Mouse (Mus musculus): ENCODE data around the gene Actr10. TPM values are rescaled to one million over a fixed set of nuclear protein-coding genes. Genes with fewer than 3 reads are reported as not detected.
A peak's percentile ranks its signal among the peaks of the same experiment; 100 is the strongest.

The Actr10 gene
- polyA plus RNA-seq, 1 experiment from 2014 or later, result 226 TPM

DNA sequence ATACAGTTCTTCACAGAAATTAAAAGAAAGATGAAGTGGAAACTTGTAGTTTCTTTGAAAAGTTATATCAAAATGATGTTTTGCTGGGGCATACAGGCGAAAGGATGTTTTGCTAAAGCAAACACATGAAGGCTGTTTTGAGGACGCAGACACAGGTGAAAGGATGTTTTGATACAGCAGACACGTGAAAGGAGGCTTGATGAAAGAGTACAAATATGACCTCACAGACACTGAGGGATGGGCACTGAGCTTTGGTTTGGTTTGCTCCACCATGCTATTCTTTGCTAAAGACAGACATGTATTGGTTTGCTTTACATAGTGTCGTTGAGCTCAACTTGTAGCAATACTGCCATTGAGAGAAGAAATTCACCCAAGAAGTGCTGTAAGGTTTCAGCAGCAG, 7.9 kb upstream of the Actr10 start:
- no peaks in the 10 kb centered on the region for H3K9me3 ChIP-seq (ENCODE audit: control insufficient read depth, low read depth, low read length)
- no peaks in the 10 kb centered on the region for H3K36me3 ChIP-seq (ENCODE audit: control insufficient read depth, insufficient read depth, low read length)
- no peak overlapping the region for H3K9ac ChIP-seq (replicated peaks; ENCODE audit: low read depth, low read length)
- 79% methylated on average over 4 of the region's 4 CpGs for WGBS
- no peaks in the 10 kb centered on the region for H3K4me1 ChIP-seq (ENCODE audit: control insufficient read depth, insufficient read depth, low read length)
- H3K4me3 ChIP-seq (ENCODE audit: low read depth, low read length), result no peak overlapping the region
- ATAC-seq (ENCODE audit: insufficient number of reproducible peaks, insufficient read depth, low FRiP score, low read depth), result no peak
- H3K27me3 ChIP-seq (ENCODE audit: control insufficient read depth, insufficient read depth, low read length), result no peaks in the 10 kb centered on the region
- no peak overlapping the region for H3K27ac ChIP-seq (ENCODE audit: low read length)
- H3K4me2 ChIP-seq (replicated peaks; ENCODE audit: low read depth, low read length), result no peak overlapping the region

DNA sequence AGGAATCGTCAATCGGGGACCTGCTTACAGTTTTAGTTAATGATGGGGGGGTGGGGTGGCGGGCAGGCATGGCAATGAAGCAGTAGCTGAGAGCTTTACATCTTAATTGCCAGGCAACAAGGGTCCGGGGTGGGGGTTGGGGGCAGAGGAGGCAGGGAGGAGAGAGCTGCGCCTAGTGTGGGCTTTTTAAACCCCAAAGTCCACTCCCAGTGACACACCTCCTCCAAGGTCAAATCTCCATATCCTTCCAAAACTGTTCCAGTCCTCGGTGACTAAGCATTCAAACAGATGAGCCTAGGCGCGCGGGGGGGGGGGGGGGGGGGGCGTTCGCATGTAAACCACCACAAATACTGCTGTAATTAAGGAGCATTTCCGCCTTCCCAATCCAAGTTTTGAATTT, 507 bp upstream of the Actr10 start:
- H3K4me1 ChIP-seq (ENCODE audit: control insufficient read depth, insufficient read depth, low read length), result 0 out of 2 replicates have a peak, but pooled peaks cover 2% of the 10 kb centered on the region
- H3K4me2 ChIP-seq (replicated peaks; ENCODE audit: low read depth, low read length), result peak overlapping the region; percentile 40
- H3K4me3 ChIP-seq (ENCODE audit: low read depth, low read length), result peak overlapping the region; percentile 88
- no peaks in the 10 kb centered on the region for H3K36me3 ChIP-seq (ENCODE audit: control insufficient read depth, insufficient read depth, low read length)
- H3K27me3 ChIP-seq (ENCODE audit: control insufficient read depth, insufficient read depth, low read length), result no peaks in the 10 kb centered on the region
- ATAC-seq (ENCODE audit: insufficient number of reproducible peaks, insufficient read depth, low FRiP score, low read depth), result peak; percentile 1; the same call in 1 of the 2 replicates
- peak overlapping the region; percentile 82 for H3K9ac ChIP-seq (replicated peaks; ENCODE audit: low read depth, low read length)
- WGBS, result 23% methylated on average over 11 of the region's 12 CpGs
- H3K27ac ChIP-seq (ENCODE audit: low read length), result peak overlapping the region; percentile 85
- H3K9me3 ChIP-seq (ENCODE audit: control insufficient read depth, low read depth, low read length), result no peaks in the 10 kb centered on the region

DNA sequence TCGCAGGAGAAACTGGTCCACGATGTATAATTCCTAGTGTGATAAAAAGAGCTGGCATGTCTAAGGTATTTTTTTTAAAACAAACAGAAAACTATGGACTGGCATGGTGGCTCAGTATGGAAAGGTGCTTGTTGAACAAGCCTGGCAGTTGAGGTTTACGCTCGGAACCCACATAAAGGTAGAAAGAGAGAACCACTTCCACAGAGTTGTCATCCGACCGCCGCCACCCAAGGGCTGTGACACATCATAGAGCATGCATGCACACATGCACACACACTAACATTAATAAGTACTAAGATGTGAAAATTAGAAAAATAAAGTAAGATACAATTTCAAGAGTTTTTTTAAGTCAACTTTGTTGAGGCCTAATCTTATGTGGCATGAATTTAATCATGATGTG, 3.1 kb downstream of the Actr10 start:
- H3K9ac ChIP-seq (replicated peaks; ENCODE audit: low read depth, low read length), result no peak overlapping the region
- H3K9me3 ChIP-seq (ENCODE audit: control insufficient read depth, low read depth, low read length), result no peaks in the 10 kb centered on the region
- ATAC-seq (ENCODE audit: insufficient number of reproducible peaks, insufficient read depth, low FRiP score, low read depth), result no peak
- H3K27ac ChIP-seq (ENCODE audit: low read length), result no peak overlapping the region
- no peak overlapping the region for H3K4me3 ChIP-seq (ENCODE audit: low read depth, low read length)
- no peaks in the 10 kb centered on the region for H3K27me3 ChIP-seq (ENCODE audit: control insufficient read depth, insufficient read depth, low read length)
- 96% methylated on average over 7 of the region's 7 CpGs for WGBS
- H3K4me2 ChIP-seq (replicated peaks; ENCODE audit: low read depth, low read length), result no peak overlapping the region
- H3K4me1 ChIP-seq (ENCODE audit: control insufficient read depth, insufficient read depth, low read length), result 0 out of 2 replicates have a peak, but pooled peaks cover 2% of the 10 kb centered on the region
- peaks cover 17% of the 10 kb centered on the region; the same call in 1 of the 2 replicates for H3K36me3 ChIP-seq (ENCODE audit: control insufficient read depth, insufficient read depth, low read length)

DNA sequence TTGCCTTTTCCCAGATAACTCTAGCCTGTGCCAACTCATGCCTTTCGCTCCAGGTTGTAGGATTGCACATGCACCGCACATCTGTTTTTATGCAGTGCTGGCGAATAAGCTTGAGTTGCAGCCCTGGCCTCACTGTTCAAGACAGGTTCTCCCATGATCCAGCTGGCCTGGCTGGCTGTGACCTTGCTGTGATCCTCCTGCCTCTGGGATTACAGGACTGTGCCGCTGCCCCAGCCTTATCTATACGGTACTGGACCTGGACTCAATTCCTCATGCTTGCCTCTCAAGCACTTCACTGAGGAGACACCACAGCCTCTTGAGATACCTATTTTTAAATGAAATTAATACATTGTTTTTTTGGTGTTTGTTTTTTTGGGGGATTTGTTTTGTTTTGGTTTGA, 6.5 kb downstream of the Actr10 start:
- H3K27me3 ChIP-seq (ENCODE audit: control insufficient read depth, insufficient read depth, low read length), result no peaks in the 10 kb centered on the region
- 90% methylated on average over 5 of the region's 5 CpGs for WGBS
- peaks cover 38% of the 10 kb centered on the region; the same call in 1 of the 2 replicates for H3K36me3 ChIP-seq (ENCODE audit: control insufficient read depth, insufficient read depth, low read length)
- H3K4me1 ChIP-seq (ENCODE audit: control insufficient read depth, insufficient read depth, low read length), result no peaks in the 10 kb centered on the region
- no peak overlapping the region for H3K4me3 ChIP-seq (ENCODE audit: low read depth, low read length)
- H3K4me2 ChIP-seq (replicated peaks; ENCODE audit: low read depth, low read length), result no peak overlapping the region
- H3K9me3 ChIP-seq (ENCODE audit: control insufficient read depth, low read depth, low read length), result no peaks in the 10 kb centered on the region
- H3K9ac ChIP-seq (replicated peaks; ENCODE audit: low read depth, low read length), result no peak overlapping the region
- H3K27ac ChIP-seq (ENCODE audit: low read length), result no peak overlapping the region
- no peak for ATAC-seq (ENCODE audit: insufficient number of reproducible peaks, insufficient read depth, low FRiP score, low read depth)

DNA sequence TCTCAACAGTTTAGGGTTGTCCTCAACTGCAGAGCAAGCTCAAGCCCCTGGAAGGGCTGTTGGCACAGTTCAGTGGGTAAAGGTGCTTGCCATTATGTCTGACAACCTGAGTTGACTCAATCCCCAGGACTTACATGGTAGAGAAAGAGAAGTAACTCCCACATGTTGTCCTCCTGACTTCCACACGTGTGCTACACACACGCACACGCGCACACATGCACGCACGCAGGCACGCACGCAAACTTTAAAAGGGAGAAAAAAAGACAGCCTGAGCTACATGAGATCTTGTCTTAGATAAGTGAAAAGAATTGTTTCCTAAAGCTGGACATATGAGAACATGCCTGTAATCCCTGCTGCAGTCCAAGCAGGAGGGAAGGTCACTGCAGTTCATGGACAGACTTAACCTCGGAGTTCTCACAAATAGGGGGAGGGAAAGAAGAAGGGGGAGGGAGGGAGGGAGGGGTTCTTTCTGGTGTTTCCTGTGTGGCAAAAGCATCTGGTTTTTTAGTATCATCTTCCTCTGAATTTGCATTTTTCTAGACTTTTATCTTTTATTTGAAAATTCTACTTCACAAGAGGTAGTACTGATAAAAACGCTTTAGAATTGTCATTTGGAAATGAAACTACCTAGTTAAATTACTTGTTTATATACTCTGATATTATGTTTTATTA, 9.1 kb downstream of the Actr10 start:
- H3K9ac ChIP-seq (replicated peaks; ENCODE audit: low read depth, low read length), result no peak overlapping the region
- WGBS, result 93% methylated on average over 10 of the region's 10 CpGs
- H3K4me3 ChIP-seq (ENCODE audit: low read depth, low read length), result no peak overlapping the region
- H3K27me3 ChIP-seq (ENCODE audit: control insufficient read depth, insufficient read depth, low read length), result no peaks in the 10 kb centered on the region
- no peaks in the 10 kb centered on the region for H3K4me1 ChIP-seq (ENCODE audit: control insufficient read depth, insufficient read depth, low read length)
- H3K4me2 ChIP-seq (replicated peaks; ENCODE audit: low read depth, low read length), result no peak overlapping the region
- ATAC-seq (ENCODE audit: insufficient number of reproducible peaks, insufficient read depth, low FRiP score, low read depth), result no peak
- H3K36me3 ChIP-seq (ENCODE audit: control insufficient read depth, insufficient read depth, low read length), result peaks cover 43% of the 10 kb centered on the region; the same call in 1 of the 2 replicates
- H3K9me3 ChIP-seq (ENCODE audit: control insufficient read depth, low read depth, low read length), result no peaks in the 10 kb centered on the region
- no peak overlapping the region for H3K27ac ChIP-seq (ENCODE audit: low read length)

DNA sequence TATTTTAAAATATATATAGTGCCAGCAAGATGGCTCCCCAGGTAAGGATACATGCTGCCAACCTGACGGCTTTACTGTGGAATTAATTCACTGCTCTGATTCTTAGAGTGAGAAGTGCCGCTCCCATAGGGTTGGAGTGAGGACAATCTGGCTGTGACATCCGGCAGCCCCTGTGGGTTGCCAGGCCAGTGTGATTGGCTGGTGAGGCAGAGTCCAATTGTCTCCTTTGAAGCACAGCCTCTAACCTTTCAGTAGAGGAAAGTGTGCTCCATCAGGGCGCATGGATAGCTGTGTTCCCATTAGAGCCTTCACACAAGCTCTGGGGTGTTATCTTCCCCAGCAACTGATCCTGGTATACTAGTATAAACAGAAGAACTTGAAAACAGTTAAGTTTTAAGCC, 21.0 kb downstream of the Actr10 start:
- Histone ChIP-seq H3K9me3 (ENCODE audit: control insufficient read depth, low read depth, low read length) (no peaks in the 10 kb centered on the region), H3K4me3 (ENCODE audit: low read depth, low read length) (no peak overlapping the region), H3K27ac (ENCODE audit: low read length) (no peak overlapping the region), H3K36me3 (ENCODE audit: control insufficient read depth, insufficient read depth, low read length) (peaks cover 54% of the 10 kb centered on the region), H3K4me2 (replicated peaks; ENCODE audit: low read depth, low read length) (no peak overlapping the region), H3K9ac (replicated peaks; ENCODE audit: low read depth, low read length) (no peak overlapping the region), H3K4me1 (ENCODE audit: control insufficient read depth, insufficient read depth, low read length) (no peaks in the 10 kb centered on the region), H3K27me3 (ENCODE audit: control insufficient read depth, insufficient read depth, low read length) (no peaks in the 10 kb centered on the region)
- ATAC-seq (ENCODE audit: insufficient number of reproducible peaks, insufficient read depth, low FRiP score, low read depth), result no peak
- WGBS, result 91% methylated on average over 4 of the region's 4 CpGs

DNA sequence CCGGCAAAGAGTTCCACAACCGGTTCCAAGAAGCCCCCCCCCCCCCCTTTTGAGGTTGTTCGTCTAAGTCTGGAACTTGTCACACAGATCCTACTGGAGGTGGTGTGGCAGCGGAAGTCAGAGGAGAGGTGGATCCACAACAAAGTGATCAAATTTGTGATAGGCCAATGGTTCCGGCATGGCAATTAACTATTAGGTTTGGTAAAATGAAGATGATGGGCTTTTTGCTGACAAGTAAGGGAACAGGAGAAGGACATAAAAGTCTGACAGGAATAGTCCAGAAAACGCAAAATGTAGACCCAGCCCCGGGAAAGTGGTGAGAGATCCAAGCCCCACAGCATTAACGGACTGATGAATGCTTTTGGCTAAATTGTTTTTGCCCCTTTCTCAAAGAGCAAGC, 29.9 kb downstream of the Actr10 start:
- no peaks in the 10 kb centered on the region for H3K9me3 ChIP-seq (ENCODE audit: control insufficient read depth, low read depth, low read length)
- H3K27ac ChIP-seq (ENCODE audit: low read length), result peak overlapping the region; percentile 98
- H3K36me3 ChIP-seq (ENCODE audit: control insufficient read depth, insufficient read depth, low read length), result peaks cover 10% of the 10 kb centered on the region
- peak overlapping the region; percentile 29 for H3K4me2 ChIP-seq (replicated peaks; ENCODE audit: low read depth, low read length)
- no peaks in the 10 kb centered on the region for H3K27me3 ChIP-seq (ENCODE audit: control insufficient read depth, insufficient read depth, low read length)
- H3K9ac ChIP-seq (replicated peaks; ENCODE audit: low read depth, low read length), result peak overlapping the region; percentile 57
- H3K4me3 ChIP-seq (ENCODE audit: low read depth, low read length), result peak overlapping the region; percentile 65
- ATAC-seq (ENCODE audit: insufficient number of reproducible peaks, insufficient read depth, low FRiP score, low read depth), result no peak
- WGBS, result 28% methylated on average over 8 of the region's 8 CpGs
- H3K4me1 ChIP-seq (ENCODE audit: control insufficient read depth, insufficient read depth, low read length), result 0 out of 2 replicates have a peak, but pooled peaks cover 4% of the 10 kb centered on the region

DNA sequence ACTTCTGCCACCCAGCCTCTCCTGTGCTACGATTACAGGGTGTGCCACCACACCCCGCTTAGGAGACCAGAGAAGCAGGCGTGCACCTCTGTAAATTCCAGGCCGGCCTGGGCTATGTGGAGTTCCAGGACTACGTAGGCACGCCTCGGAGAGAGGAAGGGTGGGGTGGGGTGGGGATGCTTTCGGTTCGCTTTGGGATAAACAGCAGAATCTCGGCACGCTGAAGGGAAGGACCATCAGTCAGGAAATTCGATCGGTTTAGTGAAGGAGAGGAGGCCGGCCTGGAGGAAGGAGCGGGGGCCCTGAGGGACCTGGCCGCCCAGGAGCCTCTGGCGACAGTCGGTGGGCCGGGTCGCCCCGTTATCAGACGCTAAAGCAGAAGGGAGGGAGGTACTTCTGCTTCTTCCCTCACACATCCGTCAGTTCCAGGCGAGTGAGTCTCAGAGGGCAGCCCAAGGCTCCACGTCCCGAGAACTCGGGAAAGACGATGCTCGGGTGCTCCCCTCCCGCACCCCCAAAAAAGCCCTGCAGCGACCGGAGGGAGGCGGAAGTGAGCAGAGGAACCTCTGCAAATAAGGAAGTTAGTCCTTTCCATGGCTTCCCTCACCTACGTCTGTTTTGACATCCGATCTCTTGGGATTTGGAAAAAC, 30.6 kb downstream of the Actr10 start:
- peak overlapping the region; percentile 65 for H3K4me3 ChIP-seq (ENCODE audit: low read depth, low read length)

More for the DNA sequence above, 30.6 kb downstream of the Actr10 start:
- Histone ChIP-seq H3K4me1 (ENCODE audit: control insufficient read depth, insufficient read depth, low read length) (0 out of 2 replicates have a peak, but pooled peaks cover 4% of the 10 kb centered on the region), H3K36me3 (ENCODE audit: control insufficient read depth, insufficient read depth, low read length) (peaks cover 6% of the 10 kb centered on the region), H3K4me2 (replicated peaks; ENCODE audit: low read depth, low read length) (peak overlapping the region; percentile 29), H3K27ac (ENCODE audit: low read length) (peak overlapping the region; percentile 98), H3K9me3 (ENCODE audit: control insufficient read depth, low read depth, low read length) (no peaks in the 10 kb centered on the region), H3K27me3 (ENCODE audit: control insufficient read depth, insufficient read depth, low read length) (no peaks in the 10 kb centered on the region), H3K9ac (replicated peaks; ENCODE audit: low read depth, low read length) (peak overlapping the region; percentile 57)
- peak; percentile 92 for ATAC-seq (ENCODE audit: insufficient number of reproducible peaks, insufficient read depth, low FRiP score, low read depth)
- under 1% methylated on average over 35 of the region's 35 CpGs for WGBS
